Mouse (Mus musculus): ENCODE results near the gene Abhd18.

DNA sequence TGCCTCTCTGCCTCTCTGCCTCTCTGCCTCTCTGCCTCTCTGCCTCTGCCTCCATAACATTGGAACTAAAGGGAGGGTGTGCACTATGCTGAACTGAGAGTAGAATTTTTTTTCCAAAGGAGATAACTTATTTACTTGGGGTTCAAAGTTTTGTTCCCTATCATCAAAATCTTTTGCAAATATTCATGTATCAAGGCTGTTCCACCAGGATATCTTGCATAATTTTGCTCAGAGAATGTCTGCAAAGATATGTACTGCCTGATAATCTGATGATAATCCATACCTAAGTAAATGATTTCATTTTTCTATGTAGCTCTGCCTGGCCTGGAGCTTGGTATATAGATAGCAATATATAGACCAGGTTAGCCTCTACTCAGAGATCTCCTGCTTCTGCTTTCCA is 92.2 kb downstream of the Abhd18 start:
- TF ChIP-seq CTCF (IDR thresholded peaks at IDR 0.05; ENCODE audit: low read depth, low read length), result no peak
- TF ChIP-seq TAL1 (conservative IDR thresholded peaks at IDR 0.05; ENCODE audit: low read depth, low read length), result no peak
- TF ChIP-seq POLR2AphosphoS5 (IDR thresholded peaks at IDR 0.05; ENCODE audit: insufficient replicate concordance, low read depth, low read length), result no peak

All from G1E (cell line).